Mouse (Mus musculus) liver, postnatal 0 days (tissue): ENCODE results near the gene Ctf1.

Source experiments
- CTCF ChIP-seq: sonication (generic); IDR thresholded peaks from 2 replicates; pipeline ENCODE4 v1.5.1; 2016; ENCODE audit warnings: antibody characterized with exemption, low read depth
- EP300 ChIP-seq: IDR thresholded peaks from 2 replicates; pipeline ENCODE4 v1.6.1; 2016; ENCODE audit warnings: antibody characterized with exemption, low read depth, mild to moderate bottlenecking

DNA sequence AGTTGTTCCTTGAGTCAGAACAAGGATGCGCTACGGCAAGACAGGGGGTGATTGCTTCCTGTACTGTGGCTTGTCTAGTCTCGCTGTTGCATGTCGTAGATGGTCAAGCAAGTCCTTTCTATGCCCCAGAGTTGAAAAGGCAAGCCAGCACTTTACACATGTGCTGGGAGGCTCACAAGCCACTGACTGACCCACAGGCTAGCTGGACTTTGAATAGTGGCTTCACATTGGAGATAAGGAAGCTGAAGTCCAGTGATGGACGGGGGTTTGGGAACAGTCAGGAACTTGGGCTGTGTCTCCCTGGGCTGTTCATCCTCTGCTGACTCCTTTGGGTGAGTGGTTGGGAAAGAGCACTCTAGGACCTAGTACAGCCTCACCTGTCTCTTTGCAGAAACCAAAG lies 39.1 kb downstream of the Ctf1 start:
- TF ChIP-seq CTCF (no peak), EP300 (no peak)
